Mouse (Mus musculus) stomach, postnatal 0 days (tissue): ENCODE data around the gene Rgma.

Experiments used
- CTCF ChIP-seq: IDR thresholded peaks from 2 replicates; pipeline ENCODE4 v1.5.1; 2016; ENCODE audit warnings: antibody characterized with exemption, low read depth, mild to moderate bottlenecking, moderate library complexity
- EP300 ChIP-seq: optimal IDR thresholded peaks from 2 replicates; pipeline ENCODE3; 2016; ENCODE audit warnings: antibody characterized with exemption

GRCm38 (mm10) chr7:73333398-73333988 is 41.8 kb upstream of the Rgma start:
- TF ChIP-seq CTCF (no peak), EP300 (no peak)
